Mouse (Mus musculus) intestine, embryonic 15.5 days (tissue): Measurements from ENCODE around the gene Dpp10. TPM values are rescaled to one million over a fixed set of nuclear protein-coding genes. Genes with fewer than 3 reads are reported as not detected.

ENCODE experiments used
- ATAC-seq: fragments of 200-750 bp; cut with Nextera tagmentation; 2 replicates; pipeline ENCODE4 v1.8.0; 2017; ENCODE audit warnings: moderate TSS enrichment, moderate library complexity
- H3K27ac ChIP-seq: fragments of 300-500 bp; sonication (generic); 2 replicates; pipeline ENCODE4 v1.5.1; 2015; ENCODE audit warnings: mild to moderate bottlenecking, inconsistent platforms
- H3K27me3 ChIP-seq: fragments of 300-500 bp; sonication (generic); replicated peaks from 2 replicates; pipeline ENCODE4 v1.6.1; 2015; ENCODE audit warnings: inconsistent platforms
- H3K36me3 ChIP-seq: fragments of 300-500 bp; sonication (generic); 2 replicates; pipeline ENCODE4 v1.6.1; 2015; ENCODE audit warnings: inconsistent platforms
- H3K4me1 ChIP-seq: fragments of 300-500 bp; sonication (generic); replicated peaks from 2 replicates; pipeline ENCODE4 v1.6.1; 2015; ENCODE audit warnings: inconsistent platforms
- H3K4me2 ChIP-seq: fragments of 300-500 bp; sonication (generic); replicated peaks from 2 replicates; pipeline ENCODE4 v1.6.1; 2015; ENCODE audit warnings: mild to moderate bottlenecking, inconsistent platforms
- H3K4me3 ChIP-seq: fragments of 300-500 bp; sonication (generic); replicated peaks from 2 replicates; pipeline ENCODE4 v1.5.1; 2015; ENCODE audit warnings: inconsistent platforms
- H3K9ac ChIP-seq: fragments of 300-500 bp; sonication (generic); 2 replicates; pipeline ENCODE4 v1.6.1; 2015; ENCODE audit warnings: inconsistent platforms
- H3K9me3 ChIP-seq: fragments of 300-500 bp; sonication (generic); 2 replicates; pipeline ENCODE4 v1.6.1; 2016; ENCODE audit warnings: inconsistent platforms
- WGBS: fragments of 180-500 bp; shearing (Covaris S2); methylation state at CpG from one replicate; pipeline ENCODE4 v1.1.7; 2015; 5-methylcytosine and 5-hydroxymethylcytosine counted together
- polyA plus RNA-seq: library from polyadenylated mRNA; unstranded; fragments of >200 nt; fragmentation: Nextera tagmentation; extraction: Ambion mirVana; gene quantifications from 2 replicates; pipeline ENCODE4 v1.2.1, GENCODE M21; 2015

Gene Dpp10
- polyA plus RNA-seq: 0.68 and 0.75 TPM in 2 replicates

DNA sequence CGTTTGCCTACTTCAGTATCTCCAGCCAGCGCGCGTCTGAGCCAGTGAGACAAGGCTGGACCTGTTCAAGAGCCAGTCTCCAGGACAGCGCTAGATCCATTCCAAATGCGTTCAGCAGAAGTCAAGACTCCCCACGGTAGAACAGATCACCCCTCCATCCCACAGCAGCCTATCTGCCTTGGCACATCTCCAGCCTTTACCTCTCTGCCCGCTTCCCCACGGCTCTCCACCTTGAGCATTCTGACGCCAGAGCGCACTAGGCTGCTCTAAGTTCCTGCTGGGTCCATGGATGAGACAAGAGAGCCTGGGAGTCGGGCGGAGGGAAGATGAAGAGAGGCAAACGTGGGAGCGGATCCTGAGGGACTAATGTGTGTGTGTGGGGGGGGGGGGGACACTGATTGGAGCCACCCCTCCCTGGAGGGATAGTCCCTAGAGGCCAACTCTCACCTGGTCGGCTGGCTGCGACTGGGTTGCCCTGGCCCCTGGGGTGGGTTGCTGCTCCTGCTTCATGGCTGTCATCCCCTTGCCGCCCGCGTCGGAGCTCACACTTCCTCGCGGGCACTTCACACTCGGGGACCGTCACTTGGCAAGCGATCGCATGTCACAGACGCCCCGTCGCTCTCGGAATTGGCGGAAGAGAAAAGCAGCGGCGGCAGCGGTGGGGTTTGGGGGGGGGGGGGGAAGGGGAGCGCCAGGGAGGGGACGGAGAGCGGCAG lies at the start of gene Dpp10:
Gene Dpp10 (minus strand): TSS at position 635 of the 716 bp plus-strand sequence.
- Histone ChIP-seq H3K9me3 (no peaks in the 10 kb centered on the region), H3K27me3 (peaks cover 32% of the 10 kb centered on the region), H3K9ac (peak within 1 kb of the TSS; percentile 20; the same call in 1 of the 2 replicates), H3K4me2 (peak within 1 kb of the TSS; percentile 91), H3K4me3 (peak within 1 kb of the TSS; percentile 46), H3K4me1 (peaks cover 5% of the 10 kb centered on the region; the same call in 1 of the 2 replicates), H3K36me3 (no peaks in the 10 kb centered on the region), H3K27ac (no peak within 1 kb of the TSS)
- no peak for ATAC-seq
- WGBS: under 1% methylated on average over 34 of the region's 38 CpGs

DNA sequence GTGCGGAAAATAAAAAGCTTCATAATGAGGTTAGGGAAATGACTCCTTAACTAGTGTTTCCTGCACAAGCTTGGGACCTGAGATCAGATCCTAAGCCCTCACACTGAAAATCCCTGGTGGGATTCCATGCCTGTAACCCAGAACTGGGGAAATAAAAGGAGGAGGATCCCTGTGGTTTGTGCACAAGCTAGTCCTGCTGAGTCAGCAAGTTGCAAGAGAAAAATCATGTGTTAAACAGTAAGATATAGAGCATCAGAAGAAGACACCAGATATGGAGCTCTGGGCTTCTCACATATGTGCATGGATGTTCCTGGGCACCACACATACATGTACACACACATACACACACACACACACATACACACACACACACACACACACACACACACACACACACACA lies 3.2 kb upstream of the Dpp10 start:
- Histone ChIP-seq H3K9ac (no peak overlapping the region), H3K9me3 (no peaks in the 10 kb centered on the region), H3K36me3 (no peaks in the 10 kb centered on the region), H3K4me3 (no peak overlapping the region), H3K27me3 (peaks cover 32% of the 10 kb centered on the region), H3K4me2 (no peak overlapping the region), H3K27ac (no peak overlapping the region), H3K4me1 (peaks cover 5% of the 10 kb centered on the region; the same call in 1 of the 2 replicates)
- 80% methylated on average over 1 of the region's 1 CpGs for WGBS
- ATAC-seq: no peak

DNA sequence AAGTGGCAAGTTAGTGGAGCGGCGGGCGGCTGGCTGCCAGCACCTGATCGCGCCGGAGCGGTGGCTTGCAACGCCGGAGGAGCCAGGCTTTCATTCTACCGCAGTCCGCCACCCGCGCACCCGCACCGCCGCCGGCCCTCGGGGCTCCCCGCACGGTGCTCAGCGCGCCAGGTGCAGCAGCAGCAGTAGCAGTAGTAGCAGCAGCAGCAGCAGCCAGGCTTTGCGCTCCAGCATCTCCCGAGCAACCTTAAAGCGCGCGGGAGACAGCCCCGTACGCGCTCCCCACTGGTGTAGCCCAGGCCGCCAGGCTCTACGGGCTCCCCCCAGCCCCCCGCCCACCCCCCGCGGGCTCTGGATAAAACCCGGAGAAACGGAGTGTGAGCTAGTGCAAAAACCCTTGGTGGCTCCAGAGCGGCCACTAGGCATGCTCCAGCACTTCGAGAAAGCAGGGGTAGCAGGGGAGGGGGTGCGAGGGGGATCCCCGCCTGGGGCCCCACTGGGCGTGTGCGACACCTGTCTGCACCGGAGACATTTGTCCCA lies 472 bp upstream of the Dpp10 start:
- peak overlapping the region; percentile 20; the same call in 1 of the 2 replicates for H3K9ac ChIP-seq
- H3K4me3 ChIP-seq: peak overlapping the region; percentile 46
- ATAC-seq: peak; percentile 71

DNA sequence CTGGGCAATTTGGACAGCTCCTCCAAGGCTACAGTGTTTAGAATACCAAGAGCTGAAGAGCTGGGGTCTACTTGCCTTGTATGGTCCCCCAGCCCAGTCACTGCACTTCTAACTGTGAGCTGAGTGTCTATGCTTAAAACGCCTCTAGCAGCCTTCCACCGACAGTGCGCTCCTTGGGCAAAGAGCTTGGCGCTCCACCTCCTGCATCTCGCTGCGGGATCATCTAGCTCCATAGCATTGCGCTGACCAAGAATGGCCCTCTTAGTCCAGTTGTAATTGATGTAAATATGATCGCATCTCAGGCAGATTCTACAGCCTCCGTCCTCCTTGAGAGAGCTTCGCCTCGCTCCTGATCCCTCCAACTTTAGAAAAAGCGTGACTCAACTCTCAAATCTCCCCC lies 1.2 kb downstream of the Dpp10 start:
- Histone ChIP-seq H3K4me3 (no peak overlapping the region), H3K9me3 (no peaks in the 10 kb centered on the region), H3K36me3 (no peaks in the 10 kb centered on the region), H3K27ac (no peak overlapping the region), H3K27me3 (peaks cover 32% of the 10 kb centered on the region), H3K4me1 (peaks cover 5% of the 10 kb centered on the region; the same call in 1 of the 2 replicates), H3K9ac (no peak overlapping the region), H3K4me2 (0 out of 2 replicates have a peak overlapping the region, but pooled peaks have one; percentile 14)
- 19% methylated on average over 12 of the region's 12 CpGs for WGBS
- no peak for ATAC-seq

More for the DNA sequence above, 472 bp upstream of the Dpp10 start:
- Histone ChIP-seq H3K4me1 (peaks cover 5% of the 10 kb centered on the region; the same call in 1 of the 2 replicates), H3K27ac (no peak overlapping the region), H3K27me3 (peaks cover 32% of the 10 kb centered on the region), H3K9me3 (no peaks in the 10 kb centered on the region), H3K36me3 (no peaks in the 10 kb centered on the region), H3K4me2 (peak overlapping the region; percentile 91)
- under 1% methylated on average over 44 of the region's 44 CpGs for WGBS

DNA sequence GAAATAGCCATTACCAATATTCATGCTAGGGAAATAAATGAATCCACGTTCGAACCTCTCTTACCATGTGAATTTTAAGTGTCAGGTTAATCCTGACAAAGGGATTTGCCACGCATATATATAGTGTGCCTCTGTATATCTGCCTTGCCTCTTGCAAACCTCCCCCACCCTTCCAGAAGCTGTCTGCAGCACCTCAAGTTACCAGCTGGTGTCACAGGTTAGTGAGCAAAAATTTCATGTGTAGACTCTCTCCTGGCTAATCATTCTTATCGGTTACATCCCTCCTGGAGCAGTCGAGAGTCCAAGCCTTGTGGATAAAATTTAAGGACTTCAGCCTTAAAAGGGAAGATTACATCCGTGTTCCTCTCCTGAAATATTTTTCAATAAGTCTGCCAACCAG lies 1.9 kb downstream of the Dpp10 start:
- no peak overlapping the region for H3K4me2 ChIP-seq
- H3K4me3 ChIP-seq: no peak overlapping the region
- peaks cover 32% of the 10 kb centered on the region for H3K27me3 ChIP-seq
- WGBS: 59% methylated on average over 6 of the region's 6 CpGs
- peaks cover 5% of the 10 kb centered on the region; the same call in 1 of the 2 replicates for H3K4me1 ChIP-seq
- ATAC-seq: no peak
- no peak overlapping the region for H3K9ac ChIP-seq
- H3K9me3 ChIP-seq: no peaks in the 10 kb centered on the region
- H3K27ac ChIP-seq: no peak overlapping the region
- no peaks in the 10 kb centered on the region for H3K36me3 ChIP-seq

DNA sequence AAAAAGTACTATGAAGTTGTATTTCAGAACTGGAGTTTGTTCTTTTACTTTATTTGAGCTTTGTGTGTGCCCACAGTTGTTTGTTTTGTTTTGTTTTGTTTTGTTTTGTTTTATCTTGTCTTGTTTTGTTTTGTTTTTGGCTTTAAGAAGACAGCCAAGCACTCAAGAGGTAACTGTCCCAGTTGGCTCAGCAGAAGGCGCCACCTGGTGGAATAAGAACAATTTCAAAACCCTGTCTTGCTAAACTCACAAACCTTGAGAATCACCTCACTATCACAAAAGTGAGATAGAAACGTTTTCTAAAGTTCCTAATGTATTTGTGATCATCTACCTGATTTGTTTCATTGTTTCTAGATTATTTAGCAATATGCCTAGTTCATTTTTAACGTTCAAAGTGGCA lies 3.8 kb downstream of the Dpp10 start:
- H3K36me3 ChIP-seq: no peaks in the 10 kb centered on the region
- peaks cover 28% of the 10 kb centered on the region for H3K27me3 ChIP-seq
- H3K4me2 ChIP-seq: no peak overlapping the region
- 7% methylated on average over 3 of the region's 3 CpGs for WGBS
- ATAC-seq: no peak
- H3K9me3 ChIP-seq: no peaks in the 10 kb centered on the region
- no peak overlapping the region for H3K27ac ChIP-seq
- H3K4me1 ChIP-seq: peaks cover 5% of the 10 kb centered on the region; the same call in 1 of the 2 replicates
- H3K4me3 ChIP-seq: no peak overlapping the region
- no peak overlapping the region for H3K9ac ChIP-seq

DNA sequence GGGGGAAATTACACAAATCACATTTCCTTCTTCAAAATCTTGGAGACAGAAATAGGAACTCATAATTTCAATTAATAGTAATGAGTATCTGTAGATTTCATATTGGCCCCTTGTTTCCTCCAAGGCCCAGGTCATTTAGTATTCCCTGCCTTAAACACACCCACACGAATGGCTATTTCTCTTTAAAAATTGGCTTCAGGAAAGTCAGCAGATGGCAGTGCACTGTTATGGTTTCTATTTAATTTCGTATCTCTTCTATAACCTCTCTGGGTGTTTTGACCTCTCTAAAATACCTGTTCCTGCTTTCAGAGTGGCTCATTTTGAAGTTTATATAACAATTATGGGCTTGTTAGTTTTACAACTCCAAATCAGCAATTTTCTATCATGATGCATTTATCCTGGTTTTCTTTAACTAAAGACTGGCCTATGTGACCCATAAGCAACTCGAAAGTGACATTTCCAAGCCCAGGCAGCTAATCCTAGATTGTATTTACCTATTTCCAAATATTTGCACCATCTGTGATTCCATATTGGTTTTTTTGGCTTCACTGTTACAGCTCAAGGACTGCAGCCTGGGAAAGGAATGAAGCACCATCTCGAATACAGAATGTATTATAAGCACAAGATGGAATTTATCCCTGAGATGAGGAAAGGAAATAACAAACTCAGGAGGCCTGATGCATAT lies 9.9 kb downstream of the Dpp10 start:
- no peak overlapping the region for H3K4me3 ChIP-seq
- H3K4me1 ChIP-seq: no peaks in the 10 kb centered on the region
- no peak overlapping the region for H3K4me2 ChIP-seq
- H3K27me3 ChIP-seq: no peaks in the 10 kb centered on the region
- no peak overlapping the region for H3K27ac ChIP-seq
- H3K9ac ChIP-seq: no peak overlapping the region
- H3K36me3 ChIP-seq: no peaks in the 10 kb centered on the region
- H3K9me3 ChIP-seq: no peaks in the 10 kb centered on the region
- ATAC-seq: no peak
- WGBS: 55% methylated on average over 4 of the region's 4 CpGs

DNA sequence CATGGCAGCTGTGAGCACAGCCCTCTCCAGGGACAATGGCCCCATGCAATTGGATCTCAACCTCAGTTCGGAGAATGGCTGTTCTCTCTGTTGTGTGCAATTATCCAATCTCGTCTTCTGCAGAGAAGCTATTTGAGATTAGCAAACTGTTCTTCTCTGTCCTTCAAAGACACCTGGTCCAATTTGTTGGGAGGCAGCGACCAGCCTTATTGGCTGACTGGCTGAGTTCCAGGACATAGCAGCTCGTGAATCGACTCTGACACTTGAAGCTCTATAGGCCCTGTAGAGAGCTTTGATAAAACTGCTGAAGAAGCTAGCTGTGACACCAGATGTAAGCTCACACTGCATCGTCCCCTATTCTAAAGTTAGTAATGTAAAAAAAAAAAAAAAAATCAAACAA lies 12.7 kb downstream of the Dpp10 start:
- Histone ChIP-seq H3K9ac (no peak overlapping the region), H3K27me3 (no peaks in the 10 kb centered on the region), H3K4me2 (no peak overlapping the region), H3K4me1 (no peaks in the 10 kb centered on the region), H3K27ac (no peak overlapping the region), H3K4me3 (no peak overlapping the region), H3K9me3 (no peaks in the 10 kb centered on the region), H3K36me3 (no peaks in the 10 kb centered on the region)
- no peak for ATAC-seq
- 65% methylated on average over 6 of the region's 6 CpGs for WGBS

DNA sequence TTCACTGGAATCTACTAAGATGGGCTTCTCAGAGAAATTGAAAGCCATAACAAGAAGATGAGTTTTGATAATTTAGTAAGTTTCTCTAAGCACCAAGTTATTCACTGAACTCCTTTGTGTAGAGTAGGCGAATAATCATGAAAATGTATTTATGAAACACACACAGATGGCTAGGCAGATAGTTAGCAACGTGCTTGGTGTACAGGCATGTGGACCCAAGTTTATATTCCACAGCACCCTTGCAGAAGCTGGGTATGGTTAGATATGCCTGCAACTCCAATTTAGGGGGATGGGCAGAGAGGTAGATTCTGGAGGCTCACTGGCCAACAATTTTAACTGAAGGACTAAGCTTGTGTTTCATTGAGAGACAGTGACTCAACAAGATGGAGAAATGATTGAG lies 13.4 kb downstream of the Dpp10 start:
- Histone ChIP-seq H3K4me2 (no peak overlapping the region), H3K36me3 (no peaks in the 10 kb centered on the region), H3K9ac (no peak overlapping the region), H3K9me3 (no peaks in the 10 kb centered on the region), H3K27ac (no peak overlapping the region), H3K4me1 (no peaks in the 10 kb centered on the region), H3K4me3 (no peak overlapping the region), H3K27me3 (no peaks in the 10 kb centered on the region)
- ATAC-seq: no peak
- whole genome bisulfite sequencing: 74% methylated on average over 2 of the region's 2 CpGs

DNA sequence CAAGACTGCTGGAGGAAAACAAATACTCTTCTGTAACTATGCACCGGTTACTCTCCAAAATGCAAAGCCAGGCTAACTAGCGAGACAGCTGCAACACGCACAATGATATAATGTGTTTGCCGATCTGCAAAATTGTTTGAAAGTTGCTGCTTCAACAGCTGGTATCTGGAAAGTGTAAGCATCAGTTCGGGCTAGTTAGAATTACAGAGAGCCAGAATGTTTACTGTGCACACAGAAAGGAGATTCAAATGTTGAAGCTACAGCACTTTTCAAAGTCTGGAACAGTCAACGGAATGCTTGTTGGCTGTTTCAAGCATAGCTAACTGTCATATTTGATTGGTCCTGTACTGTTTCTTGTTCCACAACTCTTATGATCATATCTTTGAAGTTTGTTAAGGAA lies 42.6 kb downstream of the Dpp10 start:
- Histone ChIP-seq H3K4me3 (no peak overlapping the region), H3K4me2 (no peak overlapping the region), H3K27ac (no peak overlapping the region), H3K27me3 (no peaks in the 10 kb centered on the region), H3K9ac (no peak overlapping the region), H3K9me3 (no peaks in the 10 kb centered on the region), H3K4me1 (no peaks in the 10 kb centered on the region), H3K36me3 (no peaks in the 10 kb centered on the region)
- 36% methylated on average over 6 of the region's 6 CpGs for WGBS
- ATAC-seq: peak; percentile 56

DNA sequence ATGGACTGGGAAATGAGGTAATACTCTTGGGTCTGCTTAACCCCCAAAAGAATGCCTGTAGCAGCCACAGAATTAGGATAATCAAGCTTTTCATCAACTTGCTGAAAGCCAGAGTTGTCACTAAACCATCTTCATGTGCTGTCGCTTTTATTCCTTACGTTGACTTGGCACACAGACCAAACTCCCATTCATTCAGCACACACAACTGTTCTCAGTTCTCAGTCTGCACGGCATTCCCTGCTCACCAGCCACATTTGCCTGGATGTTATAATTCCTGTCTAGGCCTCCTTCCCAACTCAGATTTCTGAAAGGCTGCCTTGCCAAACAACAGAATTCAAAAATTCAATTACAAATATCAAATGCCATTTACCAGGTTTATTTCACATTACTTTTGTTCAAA lies 49.6 kb downstream of the Dpp10 start:
- H3K9me3 ChIP-seq: no peaks in the 10 kb centered on the region
- no peaks in the 10 kb centered on the region for H3K27me3 ChIP-seq
- ATAC-seq: no peak
- no peak overlapping the region for H3K4me3 ChIP-seq
- H3K27ac ChIP-seq: no peak overlapping the region
- H3K4me1 ChIP-seq: no peaks in the 10 kb centered on the region
- H3K36me3 ChIP-seq: no peaks in the 10 kb centered on the region
- no peak overlapping the region for H3K4me2 ChIP-seq
- no peak overlapping the region for H3K9ac ChIP-seq
- WGBS: 86% methylated on average over 3 of the region's 3 CpGs

DNA sequence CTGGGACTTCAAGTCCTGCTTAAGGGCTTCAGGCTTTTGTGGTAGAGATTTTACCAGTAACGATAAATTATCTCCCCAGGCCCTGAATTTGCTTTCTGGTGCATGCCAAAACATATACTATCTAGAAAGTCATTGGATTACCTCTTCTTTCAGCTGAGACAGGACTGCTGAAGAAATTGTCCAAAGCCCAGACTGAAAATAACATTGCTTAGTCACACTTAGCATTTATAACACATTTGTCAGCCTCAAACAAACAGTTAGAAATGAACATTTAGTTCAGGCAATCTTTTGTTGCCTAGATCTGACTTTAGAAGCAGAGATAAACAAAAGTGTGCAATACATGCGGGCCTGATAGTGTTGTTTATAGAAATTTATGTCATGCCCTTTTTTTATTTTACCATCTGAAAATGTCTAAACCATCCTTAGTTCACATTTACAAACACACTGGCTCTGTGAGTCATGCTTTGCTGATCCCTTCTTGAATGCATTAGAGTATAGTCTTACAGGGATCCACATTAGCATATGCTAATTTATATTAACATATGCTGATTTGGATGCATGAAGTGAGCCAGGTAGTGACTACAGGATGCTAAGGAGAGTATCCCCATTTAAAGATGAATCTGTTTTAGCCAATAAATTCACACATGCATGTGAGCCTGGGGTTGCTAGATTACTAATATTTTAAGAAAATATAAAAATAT lies 59.9 kb downstream of the Dpp10 start:
- H3K36me3 ChIP-seq: no peaks in the 10 kb centered on the region
- no peak overlapping the region for H3K4me2 ChIP-seq
- no peak for ATAC-seq
- H3K9me3 ChIP-seq: no peaks in the 10 kb centered on the region
- H3K4me1 ChIP-seq: no peaks in the 10 kb centered on the region
- WGBS: 59% methylated on average over 2 of the region's 2 CpGs
- H3K4me3 ChIP-seq: no peak overlapping the region
- no peak overlapping the region for H3K27ac ChIP-seq
- H3K27me3 ChIP-seq: no peaks in the 10 kb centered on the region
- no peak overlapping the region for H3K9ac ChIP-seq
